Mouse (Mus musculus): ENCODE measurements around the gene Fam122b.

GRCm38 (mm10) chrX:53214557-53215229, 54.9 kb downstream of the Fam122b start:
- TF ChIP-seq CTCF (IDR thresholded peaks at IDR 0.05; ENCODE audit: low read depth) (no peak), EP300 (IDR thresholded peaks at IDR 0.05; ENCODE audit: low read depth) (no peak)

All from liver, embryonic 14.5 days (tissue).